Mouse (Mus musculus) retina, embryonic 14.5 days (tissue): ENCODE results near the gene Rfx8.

Experiments used
- DNase-seq: peaks from one replicate; pipeline ENCODE4 v3.0.0-alpha.2; 2015; ENCODE audit warnings: low spot score

Rfx8 gene

GRCm38 (mm10) chr1:39645905-39646759 is 74.7 kb downstream of the Rfx8 start:
- peak; percentile 26 for DNase-seq

- DNase-seq: no peak
Observed at GRCm38 (mm10) chr1:39644333-39644732, 76.5 kb downstream of the Rfx8 start.

DNA sequence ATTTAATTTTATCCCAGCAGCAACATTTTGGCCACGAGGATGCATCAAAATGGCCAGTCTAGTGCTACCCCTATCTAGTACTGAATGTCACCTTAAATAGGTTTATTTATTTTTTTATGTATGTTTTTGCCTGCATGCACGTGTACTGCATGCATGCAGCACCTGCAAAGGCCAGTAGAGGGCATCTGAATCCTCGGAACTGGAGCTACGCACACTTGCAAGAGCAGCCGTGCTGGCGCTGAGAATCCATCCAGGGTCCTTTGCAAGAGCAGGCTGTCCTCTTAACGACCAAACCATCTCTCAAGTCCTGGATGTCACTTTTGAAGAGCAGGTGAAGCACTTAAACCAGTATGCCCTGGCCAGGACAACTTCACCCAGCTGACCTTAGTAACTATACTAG is 79.1 kb downstream of the Rfx8 start:
- no peak for DNase-seq

GRCm38 (mm10) chr1:39637139-39637538 is 83.7 kb downstream of the Rfx8 start:
- no peak for DNase-seq

DNA sequence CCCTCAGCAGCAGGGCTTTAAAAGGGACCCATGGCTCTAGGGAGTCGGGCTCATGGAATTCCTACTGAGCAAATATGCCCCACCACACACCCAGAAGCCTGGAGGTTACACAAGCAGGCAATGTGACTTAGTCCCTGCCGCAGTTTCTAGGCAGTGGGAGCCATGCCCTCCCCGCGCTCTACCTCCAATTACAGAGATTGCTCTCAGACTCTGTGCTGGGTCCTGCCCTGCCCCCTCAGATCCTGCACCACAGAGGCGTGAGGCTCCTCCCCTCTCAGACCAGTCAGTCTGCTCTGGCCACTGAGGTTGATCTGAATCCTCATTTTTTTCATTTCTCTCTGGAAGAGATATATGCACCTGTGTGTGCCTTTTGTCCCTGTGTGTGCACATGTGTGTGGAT is 84.1 kb downstream of the Rfx8 start:
- peak; percentile 24 for DNase-seq

- DNase-seq: no peak
Observed at GRCm38 (mm10) chr1:39636196-39636595, 84.6 kb downstream of the Rfx8 start.

- DNase-seq: no peak
Observed at GRCm38 (mm10) chr1:39628606-39629005, 92.2 kb downstream of the Rfx8 start.

GRCm38 (mm10) chr1:39625491-39625890 is 95.3 kb downstream of the Rfx8 start:
- DNase-seq: no peak

DNA sequence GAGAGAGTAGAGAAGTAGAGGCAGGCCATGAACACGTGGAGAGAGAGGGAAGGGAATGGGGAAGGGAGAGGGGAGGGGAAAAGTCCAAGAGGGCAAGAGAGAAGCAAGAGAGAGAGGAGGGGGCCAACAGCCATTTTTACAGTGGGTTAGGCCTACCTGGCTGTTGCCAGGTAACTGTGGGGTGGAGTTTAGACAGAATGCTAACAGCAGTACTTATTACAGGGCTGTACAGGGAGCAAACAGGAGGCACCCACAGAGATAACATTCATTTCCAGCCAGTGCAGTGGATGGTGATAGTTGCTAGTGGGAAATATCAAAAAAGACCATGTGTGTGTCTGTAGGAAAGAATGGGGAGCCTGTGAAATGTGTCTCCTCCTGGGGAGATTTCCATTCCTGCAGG is 97.1 kb downstream of the Rfx8 start:
- no peak for DNase-seq

DNA sequence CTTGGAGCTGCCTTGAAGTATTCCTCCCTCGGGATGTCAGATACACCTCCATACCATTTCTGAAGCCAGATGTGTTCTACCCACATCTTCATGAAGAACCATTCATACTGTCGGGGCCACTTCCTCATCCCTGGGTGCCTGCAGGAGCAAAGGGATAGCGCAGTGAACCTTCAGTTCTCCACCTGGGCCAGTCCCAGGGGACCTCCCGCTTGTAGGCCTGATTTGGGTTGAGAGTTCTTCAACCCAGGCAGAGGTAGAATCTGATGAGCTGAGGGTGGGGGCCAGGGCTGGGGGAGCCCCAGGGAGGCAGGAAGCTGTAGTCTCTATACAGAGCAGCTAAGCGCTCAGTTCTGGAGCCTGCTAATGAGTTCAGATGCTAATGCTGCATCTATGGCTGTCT is 97.7 kb downstream of the Rfx8 start:
- DNase-seq: no peak

GRCm38 (mm10) chr1:39618524-39618923 is 102.3 kb downstream of the Rfx8 start:
- no peak for DNase-seq

DNA sequence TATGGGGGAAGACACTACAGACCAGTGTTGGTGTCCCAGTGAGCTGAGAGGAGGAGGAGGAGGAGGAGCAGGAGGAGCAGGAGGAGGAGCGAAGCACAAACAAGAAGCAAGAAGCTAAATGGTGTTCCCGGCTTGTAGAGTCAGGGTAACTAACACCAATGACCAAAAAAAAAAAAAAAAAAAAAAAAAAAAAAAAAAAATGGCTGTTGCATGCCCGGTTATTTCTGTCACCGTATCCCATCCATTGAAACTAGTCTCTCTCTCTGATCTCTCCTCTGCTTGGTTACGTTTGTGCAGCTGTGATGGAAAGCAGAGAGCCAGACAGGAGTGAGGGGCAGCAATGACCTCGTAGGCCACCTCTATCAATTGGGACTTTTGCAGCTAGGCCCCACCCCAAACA is 105.3 kb downstream of the Rfx8 start:
- no peak for DNase-seq
